Mouse (Mus musculus): ENCODE measurements around the gene Cchcr1. TPM values are rescaled to one million over a fixed set of nuclear protein-coding genes. Genes with fewer than 3 reads are reported as not detected.
"Not testable (repeated sequence)": the region's sequence is repeated elsewhere in the genome, so short reads cannot be mapped to it uniquely, and the experiment has no call there.

The Cchcr1 gene
- polyA plus RNA-seq, 1 experiment from 2014 or later: 23.6 TPM

- Histone ChIP-seq H3K27me3 (ENCODE audit: low read depth, poor library complexity, severe bottlenecking) (peaks cover 87% of the 10 kb centered on the region), H3K4me1 (peaks cover 39% of the 10 kb centered on the region), H3K4me3 (no peak overlapping the region), H3K27ac (replicated peaks) (peak overlapping the region; percentile 18; the same call in 1 of the 2 replicates), H3K36me3 (no peaks in the 10 kb centered on the region), H3K9me3 (replicated peaks) (no peaks in the 10 kb centered on the region)
- no peak for DNase-seq (ENCODE audit: low spot score)
- 7% methylated on average over 8 of the region's 8 CpGs for WGBS
Observed at GRCm38 (mm10) chr17:35504628-35505481, 12.0 kb upstream of the Cchcr1 start.

GRCm38 (mm10) chr17:35505776-35506175, 11.1 kb upstream of the Cchcr1 start, which contains the start of gene Pou5f1:
Gene Pou5f1 (plus strand): TSS chr17:35506018.
- H3K27ac ChIP-seq (replicated peaks): peak within 1 kb of the TSS; percentile 18; the same call in 1 of the 2 replicates
- no peak for DNase-seq (ENCODE audit: low spot score)
- no peaks in the 10 kb centered on the region for H3K36me3 ChIP-seq
- H3K27me3 ChIP-seq (ENCODE audit: low read depth, poor library complexity, severe bottlenecking): peaks cover 84% of the 10 kb centered on the region
- WGBS: 12% methylated on average over 13 of the region's 13 CpGs
- peaks cover 39% of the 10 kb centered on the region for H3K4me1 ChIP-seq
- no peak within 1 kb of the TSS for H3K4me3 ChIP-seq
- H3K9me3 ChIP-seq (replicated peaks): no peaks in the 10 kb centered on the region

DNA sequence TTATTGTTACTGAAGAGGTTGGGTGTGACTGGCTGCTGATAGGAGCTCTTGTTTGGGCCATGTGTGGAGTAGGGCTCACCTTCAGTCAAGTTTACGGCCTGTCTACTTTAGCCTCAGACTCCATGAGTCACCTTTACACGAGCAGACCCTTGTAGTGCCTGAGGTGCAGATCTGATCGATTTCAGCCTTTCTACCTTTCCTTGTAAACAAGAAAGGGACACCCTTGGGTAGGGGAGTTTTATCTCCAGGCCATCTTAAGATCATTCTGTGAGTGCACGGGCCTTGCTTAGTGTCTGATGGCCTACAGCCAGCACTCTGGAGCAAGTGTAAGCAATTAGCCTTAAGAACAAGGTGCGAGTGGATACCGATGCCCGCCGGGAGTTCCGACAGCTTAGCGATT, 10.0 kb upstream of the Cchcr1 start:
- Histone ChIP-seq H3K4me3 (no peak overlapping the region), H3K36me3 (no peaks in the 10 kb centered on the region), H3K9me3 (replicated peaks) (no peaks in the 10 kb centered on the region), H3K27me3 (ENCODE audit: low read depth, poor library complexity, severe bottlenecking) (peaks cover 78% of the 10 kb centered on the region), H3K27ac (replicated peaks) (no peak overlapping the region), H3K4me1 (peaks cover 39% of the 10 kb centered on the region)
- WGBS: 9% methylated on average over 10 of the region's 10 CpGs
- no peak for DNase-seq (ENCODE audit: low spot score)

DNA sequence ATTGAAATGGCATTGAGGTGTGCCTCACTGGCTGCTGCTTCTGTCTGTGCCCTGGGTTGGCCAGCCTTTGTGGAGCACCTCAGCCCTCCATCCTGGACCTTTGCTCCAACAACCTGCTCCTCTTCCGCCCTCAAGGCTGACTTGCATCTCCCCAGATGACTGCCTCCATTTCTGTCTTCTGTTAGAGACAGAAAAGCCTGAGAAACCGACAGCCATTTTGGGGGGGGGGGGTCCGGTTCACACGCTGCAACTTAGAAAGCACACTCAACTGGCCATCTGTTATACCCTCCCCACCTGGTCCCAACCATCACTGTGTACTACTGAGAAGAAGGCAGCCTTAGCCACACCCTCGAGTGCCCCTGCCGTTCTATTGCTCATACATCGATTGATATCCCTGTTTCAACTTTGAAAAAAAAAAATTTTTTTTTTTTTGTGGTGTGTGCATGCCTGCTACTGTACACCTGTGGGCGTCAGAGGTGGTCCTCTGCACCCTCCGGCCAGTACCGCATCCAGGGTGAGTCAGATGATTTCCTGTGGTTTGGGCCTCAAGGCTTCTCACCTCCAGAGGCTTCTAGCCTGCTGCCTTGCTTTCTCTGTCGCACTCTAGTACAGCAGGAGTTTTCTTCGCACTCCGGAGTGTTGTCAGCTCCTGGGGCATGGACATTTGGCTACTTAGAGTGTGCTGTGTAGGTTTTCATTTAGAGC, 9.2 kb upstream of the Cchcr1 start:
- no peaks in the 10 kb centered on the region for H3K9me3 ChIP-seq (replicated peaks)
- WGBS: 22% methylated on average over 13 of the region's 13 CpGs
- H3K4me1 ChIP-seq: peaks cover 31% of the 10 kb centered on the region
- peaks cover 69% of the 10 kb centered on the region for H3K27me3 ChIP-seq (ENCODE audit: low read depth, poor library complexity, severe bottlenecking)
- H3K36me3 ChIP-seq: peaks cover 7% of the 10 kb centered on the region
- no peak for DNase-seq (ENCODE audit: low spot score)
- no peak overlapping the region for H3K4me3 ChIP-seq
- no peak overlapping the region for H3K27ac ChIP-seq (replicated peaks)

DNA sequence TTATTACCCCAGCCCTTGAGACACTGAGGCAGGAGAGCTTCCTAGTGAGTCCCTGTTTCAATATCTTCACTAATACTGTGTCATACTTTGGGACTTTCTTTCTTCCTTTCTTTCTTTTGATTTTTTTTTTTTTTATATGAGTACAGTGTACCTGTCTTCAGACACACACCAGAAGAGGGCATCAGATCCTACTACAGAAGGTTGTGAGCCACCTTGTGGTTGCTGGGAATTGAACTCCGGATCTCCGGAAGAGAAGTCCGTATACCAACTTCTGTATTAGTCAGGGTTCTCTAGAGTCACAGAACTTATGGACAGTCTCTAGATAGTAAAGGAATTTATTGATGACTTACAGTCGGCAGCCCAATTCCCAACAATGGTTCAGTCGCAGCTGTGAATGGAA, 8.6 kb upstream of the Cchcr1 start:
- H3K27ac ChIP-seq (replicated peaks); H3K4me3 ChIP-seq; DNase-seq (ENCODE audit: low spot score); H3K9me3 ChIP-seq (replicated peaks): not testable (repeated sequence)
- WGBS: 53% methylated on average over 5 of the region's 5 CpGs
- peaks cover 13% of the 10 kb centered on the region for H3K36me3 ChIP-seq
- peaks cover 30% of the 10 kb centered on the region for H3K4me1 ChIP-seq
- peaks cover 65% of the 10 kb centered on the region for H3K27me3 ChIP-seq (ENCODE audit: low read depth, poor library complexity, severe bottlenecking)

- peaks cover 27% of the 10 kb centered on the region for H3K4me1 ChIP-seq
- peak; percentile 44 for DNase-seq (ENCODE audit: low spot score)
- no peak overlapping the region for H3K27ac ChIP-seq (replicated peaks)
- H3K9me3 ChIP-seq (replicated peaks): no peaks in the 10 kb centered on the region
- H3K36me3 ChIP-seq: peaks cover 18% of the 10 kb centered on the region
- H3K4me3 ChIP-seq: no peak overlapping the region
- 37% methylated on average over 8 of the region's 8 CpGs for WGBS
- peaks cover 55% of the 10 kb centered on the region for H3K27me3 ChIP-seq (ENCODE audit: low read depth, poor library complexity, severe bottlenecking)
Observed at GRCm38 (mm10) chr17:35509284-35509683, 7.6 kb upstream of the Cchcr1 start.

- H3K36me3 ChIP-seq: peaks cover 22% of the 10 kb centered on the region
- 95% methylated on average over 7 of the region's 7 CpGs for WGBS
- DNase-seq (ENCODE audit: low spot score): no peak
Observed at GRCm38 (mm10) chr17:35512916-35513626, 3.8 kb upstream of the Cchcr1 start.

GRCm38 (mm10) chr17:35513886-35514285, 3.0 kb upstream of the Cchcr1 start:
- peaks cover 46% of the 10 kb centered on the region for H3K4me1 ChIP-seq
- peaks cover 17% of the 10 kb centered on the region for H3K27me3 ChIP-seq (ENCODE audit: low read depth, poor library complexity, severe bottlenecking)
- 21% methylated on average over 2 of the region's 2 CpGs for whole genome bisulfite sequencing
- peak overlapping the region; percentile 75; the same call in 1 of the 2 replicates for H3K4me3 ChIP-seq
- DNase-seq (ENCODE audit: low spot score): peak; percentile 77
- H3K9me3 ChIP-seq (replicated peaks): no peaks in the 10 kb centered on the region
- peaks cover 22% of the 10 kb centered on the region for H3K36me3 ChIP-seq
- H3K27ac ChIP-seq (replicated peaks): peak overlapping the region; percentile 58

More at GRCm38 (mm10) chr17:35512916-35513626, 3.8 kb upstream of the Cchcr1 start:
- Histone ChIP-seq H3K4me1 (peaks cover 40% of the 10 kb centered on the region), H3K9me3 (replicated peaks) (no peaks in the 10 kb centered on the region), H3K4me3 (no peak overlapping the region), H3K27me3 (ENCODE audit: low read depth, poor library complexity, severe bottlenecking) (peaks cover 25% of the 10 kb centered on the region), H3K27ac (replicated peaks) (no peak overlapping the region)

- 58% methylated on average over 6 of the region's 6 CpGs for WGBS
- Histone ChIP-seq H3K4me3 (peak overlapping the region; percentile 75), H3K27ac (replicated peaks) (peak overlapping the region; percentile 58)
Observed at GRCm38 (mm10) chr17:35514756-35515155, 2.1 kb upstream of the Cchcr1 start.

GRCm38 (mm10) chr17:35515911-35516640, 824 bp upstream of the Cchcr1 start:
- peak overlapping the region; percentile 75 for H3K4me3 ChIP-seq
- H3K36me3 ChIP-seq: peaks cover 33% of the 10 kb centered on the region
- no peaks in the 10 kb centered on the region for H3K9me3 ChIP-seq (replicated peaks)
- DNase-seq (ENCODE audit: low spot score): peak; percentile 56
- H3K27me3 ChIP-seq (ENCODE audit: low read depth, poor library complexity, severe bottlenecking): 0 out of 2 replicates have a peak, but pooled peaks cover 8% of the 10 kb centered on the region
- H3K27ac ChIP-seq (replicated peaks): peak overlapping the region; percentile 88
- peaks cover 39% of the 10 kb centered on the region for H3K4me1 ChIP-seq
- WGBS: 7% methylated on average over 25 of the region's 25 CpGs

More at GRCm38 (mm10) chr17:35514756-35515155, 2.1 kb upstream of the Cchcr1 start:
- Histone ChIP-seq H3K9me3 (replicated peaks) (no peaks in the 10 kb centered on the region), H3K36me3 (peaks cover 22% of the 10 kb centered on the region), H3K4me1 (peaks cover 39% of the 10 kb centered on the region), H3K27me3 (ENCODE audit: low read depth, poor library complexity, severe bottlenecking) (peaks cover 8% of the 10 kb centered on the region; the same call in 1 of the 2 replicates)
- no peak for DNase-seq (ENCODE audit: low spot score)

GRCm38 (mm10) chr17:35517526-35517925, 626 bp downstream of the Cchcr1 start:
- no peaks in the 10 kb centered on the region for H3K9me3 ChIP-seq (replicated peaks)
- DNase-seq (ENCODE audit: low spot score): no peak
- 12% methylated on average over 12 of the region's 12 CpGs for WGBS
- H3K4me3 ChIP-seq: peak overlapping the region; percentile 75
- H3K36me3 ChIP-seq: peaks cover 40% of the 10 kb centered on the region
- H3K27ac ChIP-seq (replicated peaks): peak overlapping the region; percentile 88
- 0 out of 2 replicates have a peak, but pooled peaks cover 8% of the 10 kb centered on the region for H3K27me3 ChIP-seq (ENCODE audit: low read depth, poor library complexity, severe bottlenecking)
- H3K4me1 ChIP-seq: peaks cover 39% of the 10 kb centered on the region

DNA sequence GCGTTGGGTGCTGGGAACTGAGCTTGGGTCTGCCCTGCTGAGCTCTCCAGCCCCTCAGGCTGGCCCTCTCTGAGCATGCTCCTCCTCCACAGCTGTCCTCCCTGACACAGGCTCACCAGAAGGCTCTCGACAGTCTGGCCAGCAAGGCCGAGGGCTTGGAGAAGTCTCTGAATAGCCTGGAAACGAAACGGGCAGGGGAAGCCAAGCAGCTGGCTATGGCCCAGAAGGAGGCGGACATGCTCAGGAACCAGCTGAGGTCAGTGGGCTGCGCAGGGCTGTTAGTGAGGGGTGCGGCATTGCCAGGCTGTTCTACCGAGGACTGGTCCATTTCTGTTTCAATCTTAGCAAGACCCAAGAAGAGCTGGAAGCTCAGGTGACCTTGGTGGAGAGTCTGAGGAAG, 7.5 kb downstream of the Cchcr1 start:
- Histone ChIP-seq H3K27ac (replicated peaks) (no peak overlapping the region), H3K4me1 (no peaks in the 10 kb centered on the region), H3K27me3 (ENCODE audit: low read depth, poor library complexity, severe bottlenecking) (no peaks in the 10 kb centered on the region), H3K4me3 (no peak overlapping the region), H3K36me3 (peaks cover 88% of the 10 kb centered on the region), H3K9me3 (replicated peaks) (no peaks in the 10 kb centered on the region)
- no peak for DNase-seq (ENCODE audit: low spot score)
- WGBS: 92% methylated on average over 9 of the region's 9 CpGs
